Mouse (Mus musculus): ENCODE results near the gene Gm9936. TPM values are rescaled to one million over a fixed set of nuclear protein-coding genes. Genes with fewer than 3 reads are reported as not detected.

Gene Gm9936
- total RNA-seq (2012; rRNA removed) = 0.05 TPM in 1 of 2 replicates, not detected in the other

DNA sequence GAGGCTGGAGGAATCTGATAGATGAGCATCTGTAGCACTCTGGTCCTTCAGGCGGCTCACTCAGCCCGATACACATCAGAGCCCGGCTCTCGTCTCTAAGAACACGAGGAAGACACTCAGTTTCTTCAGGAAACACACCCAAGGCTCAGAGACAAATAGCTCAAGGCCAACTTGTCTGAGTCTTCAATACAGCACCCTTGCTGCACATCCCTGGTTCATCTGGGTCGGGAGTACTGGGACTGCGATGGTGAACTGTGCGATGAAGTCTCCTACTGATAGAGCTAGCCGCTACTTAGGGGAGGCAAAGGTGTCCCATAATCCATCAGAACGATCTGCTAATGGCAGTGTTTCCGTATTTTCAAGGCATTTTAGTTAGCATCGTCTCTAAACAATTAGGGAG is at the start of gene Gm9936:
Gm9936 (minus strand) TSS at position 101 of the 400 bp plus-strand sequence.
- peaks cover 1 to 4% of the 10 kb centered on the region in 2 experiments; a peak in 2 of 4 replicates for H3K4me1 ChIP-seq (ENCODE audit: control insufficient read depth in 2 of 2, insufficient read depth in 2 of 2, low read length in 2 of 2, poor library complexity in 1 of 2)
- no peak within 1 kb of the TSS for H3K27ac ChIP-seq (ENCODE audit: insufficient read depth, low read depth, low read length, poor library complexity, severe bottlenecking)
- TF ChIP-seq CHD2 (IDR thresholded peaks at IDR 0.05; ENCODE audit: low read depth, low read length) (no peak), HCFC1 (IDR thresholded peaks at IDR 0.05; ENCODE audit: borderline replicate concordance, insufficient read depth, low read length) (no peak), ZNF384 (IDR thresholded peaks at IDR 0.05; ENCODE audit: low read depth, low read length) (no peak), MAFK (IDR thresholded peaks at IDR 0.05; ENCODE audit: insufficient read depth, low read depth, low read length) (no peak), ZC3H11A (IDR thresholded peaks at IDR 0.05; ENCODE audit: borderline replicate concordance, low read depth, low read length) (no peak)
- no peaks in the 10 kb centered on the region for H3K9me3 ChIP-seq (ENCODE audit: control insufficient read depth, insufficient read depth, low read depth, low read length)
- in situ Hi-C loops (cut with MboI; ENCODE audit: low sequenced_read_pairs in 2 of 2, unreplicated experiment in 2 of 2) = no loop called here
- DNase-seq (ENCODE audit: low read depth, low spot score) = no peak
- H3K4me3 ChIP-seq (ENCODE audit: insufficient read depth in 1 of 2, low read depth in 1 of 2, low read length in 2 of 2, poor library complexity in 1 of 2, severe bottlenecking in 1 of 2) = peak within 1 kb of the TSS; percentile 12 to 50; a peak in 2 of 4 replicates
- H3K36me3 ChIP-seq (ENCODE audit: control insufficient read depth, insufficient read depth, low read length, poor library complexity, severe bottlenecking) = no peaks in the 10 kb centered on the region
- peak within 1 kb of the TSS; percentile 53 for H3K9ac ChIP-seq (ENCODE audit: insufficient read depth, low read depth, low read length, poor library complexity, severe bottlenecking)

DNA sequence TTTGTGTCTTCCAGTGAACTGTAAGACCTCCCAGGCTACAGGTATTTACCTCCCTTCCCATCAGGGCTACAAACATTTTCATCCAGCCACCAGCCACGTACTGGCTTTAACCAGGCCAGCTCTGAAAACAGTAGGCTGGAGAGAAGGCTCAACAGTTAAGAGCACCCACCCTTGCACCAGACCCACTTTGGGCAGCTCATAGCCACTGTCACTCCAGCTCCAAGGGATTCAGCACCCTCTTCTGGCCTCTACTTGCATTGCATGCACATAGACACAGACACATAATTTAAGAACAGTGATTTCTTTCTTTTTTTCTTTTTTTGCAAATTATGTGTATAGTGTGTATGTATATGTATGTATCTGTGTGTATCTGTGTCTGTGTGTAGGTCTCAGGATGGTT is 43.9 kb upstream of the Gm9936 start:
- TF ChIP-seq ZC3H11A (IDR thresholded peaks at IDR 0.05; ENCODE audit: borderline replicate concordance, low read depth, low read length) (peak; percentile 18; the same call in 1 of the 2 replicates), MAFK (IDR thresholded peaks at IDR 0.05; ENCODE audit: insufficient read depth, low read depth, low read length) (no peak)
- Histone ChIP-seq H3K4me1 (ENCODE audit: control insufficient read depth in 2 of 2, insufficient read depth in 2 of 2, low read length in 2 of 2, poor library complexity in 1 of 2) (peaks cover 0 to 13% of the 10 kb centered on the region in 2 experiments; a peak in 2 of 4 replicates), H3K9ac (ENCODE audit: insufficient read depth, low read depth, low read length, poor library complexity, severe bottlenecking) (no peak overlapping the region), H3K4me3 (ENCODE audit: insufficient read depth in 1 of 2, low read depth in 1 of 2, low read length in 2 of 2, poor library complexity in 1 of 2, severe bottlenecking in 1 of 2) (no peak overlapping the region), H3K27ac (ENCODE audit: insufficient read depth, low read depth, low read length, poor library complexity, severe bottlenecking) (no peak overlapping the region), H3K9me3 (ENCODE audit: control insufficient read depth, insufficient read depth, low read depth, low read length) (no peaks in the 10 kb centered on the region), H3K36me3 (ENCODE audit: control insufficient read depth, insufficient read depth, low read length, poor library complexity, severe bottlenecking) (no peaks in the 10 kb centered on the region)
- in situ Hi-C loops (cut with MboI; ENCODE audit: low sequenced_read_pairs in 2 of 2, unreplicated experiment in 2 of 2) = no loop called here
- peak; percentile 49 for DNase-seq (ENCODE audit: low read depth, low spot score)

DNA sequence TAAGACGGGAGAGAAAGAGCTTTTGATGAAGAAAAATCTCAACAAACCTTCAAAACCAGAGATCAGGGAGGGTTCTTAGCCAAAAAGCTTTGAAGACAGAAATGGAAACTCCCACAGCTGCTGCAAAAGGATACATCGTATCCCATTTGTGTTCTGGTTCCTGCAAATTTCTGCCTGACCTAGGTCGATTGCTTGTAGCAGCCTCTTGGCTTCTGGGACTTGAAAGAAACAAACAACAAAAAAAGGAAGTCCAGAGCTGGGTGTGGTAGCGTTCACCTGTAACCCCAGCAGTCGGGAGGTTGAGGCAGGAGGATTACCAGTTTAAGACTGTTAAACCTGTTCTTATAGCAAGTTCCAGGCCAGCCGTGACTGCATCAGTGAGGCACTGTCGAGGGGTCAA is 40.4 kb upstream of the Gm9936 start:
- Histone ChIP-seq H3K36me3 (ENCODE audit: control insufficient read depth, insufficient read depth, low read length, poor library complexity, severe bottlenecking) (no peaks in the 10 kb centered on the region), H3K4me3 (ENCODE audit: insufficient read depth in 1 of 2, low read depth in 1 of 2, low read length in 2 of 2, poor library complexity in 1 of 2, severe bottlenecking in 1 of 2) (no peak overlapping the region), H3K27ac (ENCODE audit: insufficient read depth, low read depth, low read length, poor library complexity, severe bottlenecking) (no peak overlapping the region), H3K9ac (ENCODE audit: insufficient read depth, low read depth, low read length, poor library complexity, severe bottlenecking) (no peak overlapping the region), H3K9me3 (ENCODE audit: control insufficient read depth, insufficient read depth, low read depth, low read length) (no peaks in the 10 kb centered on the region), H3K4me1 (ENCODE audit: control insufficient read depth in 2 of 2, insufficient read depth in 2 of 2, low read length in 2 of 2, poor library complexity in 1 of 2) (peaks cover 0 to 11% of the 10 kb centered on the region in 2 experiments; a peak in 1 of 4 replicates)
- no peak for TF ChIP-seq CHD2 (IDR thresholded peaks at IDR 0.05; ENCODE audit: low read depth, low read length)
- no peak for TF ChIP-seq ZNF384 (IDR thresholded peaks at IDR 0.05; ENCODE audit: low read depth, low read length)
- TF ChIP-seq MAFK (IDR thresholded peaks at IDR 0.05; ENCODE audit: insufficient read depth, low read depth, low read length) = no peak
- TF ChIP-seq HCFC1 (IDR thresholded peaks at IDR 0.05; ENCODE audit: borderline replicate concordance, insufficient read depth, low read length) = no peak
- TF ChIP-seq ZC3H11A (IDR thresholded peaks at IDR 0.05; ENCODE audit: borderline replicate concordance, low read depth, low read length) = no peak
- in situ Hi-C loops (cut with MboI; ENCODE audit: low sequenced_read_pairs in 2 of 2, unreplicated experiment in 2 of 2) = no loop called here
- no peak for DNase-seq (ENCODE audit: low read depth, low spot score)

- TF ChIP-seq MAFK (IDR thresholded peaks at IDR 0.05; ENCODE audit: insufficient read depth, low read depth, low read length) = no peak
- no peak for TF ChIP-seq HCFC1 (IDR thresholded peaks at IDR 0.05; ENCODE audit: borderline replicate concordance, insufficient read depth, low read length)
- no peak for TF ChIP-seq CHD2 (IDR thresholded peaks at IDR 0.05; ENCODE audit: low read depth, low read length)
- TF ChIP-seq ZC3H11A (IDR thresholded peaks at IDR 0.05; ENCODE audit: borderline replicate concordance, low read depth, low read length) = no peak
- no peak for TF ChIP-seq ZNF384 (IDR thresholded peaks at IDR 0.05; ENCODE audit: low read depth, low read length)
- no peak for DNase-seq (ENCODE audit: low read depth, low spot score)
- in situ Hi-C loops (cut with MboI; ENCODE audit: low sequenced_read_pairs in 2 of 2, unreplicated experiment in 2 of 2) = no loop called here
- Histone ChIP-seq H3K27ac (ENCODE audit: insufficient read depth, low read depth, low read length, poor library complexity, severe bottlenecking) (peak overlapping the region; percentile 59; the same call in 1 of the 2 replicates), H3K9me3 (ENCODE audit: control insufficient read depth, insufficient read depth, low read depth, low read length) (no peaks in the 10 kb centered on the region), H3K9ac (ENCODE audit: insufficient read depth, low read depth, low read length, poor library complexity, severe bottlenecking) (no peak overlapping the region; the same call in 1 of the 2 replicates), H3K4me1 (ENCODE audit: control insufficient read depth in 2 of 2, insufficient read depth in 2 of 2, low read length in 2 of 2, poor library complexity in 1 of 2) (peaks cover 0 to 11% of the 10 kb centered on the region in 2 experiments; a peak in 1 of 4 replicates), H3K4me3 (ENCODE audit: insufficient read depth in 1 of 2, low read depth in 1 of 2, low read length in 2 of 2, poor library complexity in 1 of 2, severe bottlenecking in 1 of 2) (no peak overlapping the region), H3K36me3 (ENCODE audit: control insufficient read depth, insufficient read depth, low read length, poor library complexity, severe bottlenecking) (no peaks in the 10 kb centered on the region)
Measured at GRCm38 (mm10) chr5:114897374-114897793, 38.9 kb upstream of the Gm9936 start.

Measured in ES-E14 (cell line).